Mouse (Mus musculus) ovary, adult 18-20 months (tissue): ENCODE measurements around the gene Nrtn.

Source experiments
- DNase-seq: peaks from one replicate; pipeline ENCODE4 v3.0.0; 2022; ENCODE audit warnings: low spot score, mixed read lengths

The Nrtn gene

DNA sequence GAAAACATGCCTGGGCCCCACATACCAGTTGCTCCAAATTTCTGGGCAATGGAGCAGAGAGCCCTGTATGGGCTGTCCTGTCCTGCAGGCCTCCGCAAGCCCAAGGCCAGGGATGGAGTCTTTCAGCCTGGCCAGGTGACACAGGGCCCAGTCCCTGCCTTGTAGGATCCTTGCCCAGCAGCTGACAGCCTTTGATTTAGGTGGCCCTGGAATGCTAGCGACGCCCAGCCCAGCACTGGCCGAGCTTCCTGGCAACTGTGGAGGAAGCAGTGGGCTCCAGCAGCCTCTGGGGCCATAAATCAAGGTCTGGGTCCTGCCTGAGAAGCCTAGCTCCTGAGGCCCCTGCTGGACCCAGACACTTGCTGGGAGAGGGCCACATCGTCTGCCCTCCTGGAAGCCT lies 34.9 kb downstream of the Nrtn start:
- no peak for DNase-seq

DNA sequence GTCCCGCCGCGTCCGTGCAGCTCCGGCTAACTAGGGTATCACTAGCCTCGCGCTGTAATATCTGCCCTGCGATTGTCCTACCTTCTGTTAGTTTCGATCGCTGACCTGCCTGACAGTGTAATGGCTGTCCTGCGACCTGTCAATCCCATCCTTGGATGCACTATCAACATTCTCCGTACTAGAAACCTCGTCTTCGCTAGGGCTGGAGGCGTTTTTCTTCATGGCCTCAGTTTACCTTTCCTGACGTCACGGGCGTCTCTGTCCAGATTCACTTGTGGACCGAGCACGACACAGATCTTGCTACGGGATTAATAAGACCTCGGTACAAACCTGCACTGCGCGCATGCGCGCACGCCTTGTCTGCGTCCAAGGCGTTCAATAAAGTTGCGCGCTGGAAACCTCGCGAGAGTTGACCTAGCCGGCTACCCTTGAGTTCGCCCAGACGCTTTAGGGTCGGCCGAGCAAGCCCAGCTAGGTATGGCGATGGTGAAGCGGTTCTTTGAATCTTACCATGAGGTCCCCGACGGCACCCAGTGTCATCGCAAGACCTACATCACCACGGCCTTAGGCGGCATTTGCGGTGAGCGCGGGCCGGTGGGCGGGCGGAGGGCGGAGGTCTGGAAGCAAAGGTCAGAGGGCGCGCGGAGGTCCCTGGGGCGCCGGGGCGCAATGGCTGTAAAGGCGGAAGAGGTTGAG lies 39.8 kb downstream of the Nrtn start, which contains the start of the genes Ndufa11 and Vmac:
TSS of gene Ndufa11 (plus strand) at position 405 of the 696 bp plus-strand sequence.
TSS of gene Vmac (minus strand) at position 660 of the 696 bp plus-strand sequence.
- peak; percentile 89 for DNase-seq

DNA sequence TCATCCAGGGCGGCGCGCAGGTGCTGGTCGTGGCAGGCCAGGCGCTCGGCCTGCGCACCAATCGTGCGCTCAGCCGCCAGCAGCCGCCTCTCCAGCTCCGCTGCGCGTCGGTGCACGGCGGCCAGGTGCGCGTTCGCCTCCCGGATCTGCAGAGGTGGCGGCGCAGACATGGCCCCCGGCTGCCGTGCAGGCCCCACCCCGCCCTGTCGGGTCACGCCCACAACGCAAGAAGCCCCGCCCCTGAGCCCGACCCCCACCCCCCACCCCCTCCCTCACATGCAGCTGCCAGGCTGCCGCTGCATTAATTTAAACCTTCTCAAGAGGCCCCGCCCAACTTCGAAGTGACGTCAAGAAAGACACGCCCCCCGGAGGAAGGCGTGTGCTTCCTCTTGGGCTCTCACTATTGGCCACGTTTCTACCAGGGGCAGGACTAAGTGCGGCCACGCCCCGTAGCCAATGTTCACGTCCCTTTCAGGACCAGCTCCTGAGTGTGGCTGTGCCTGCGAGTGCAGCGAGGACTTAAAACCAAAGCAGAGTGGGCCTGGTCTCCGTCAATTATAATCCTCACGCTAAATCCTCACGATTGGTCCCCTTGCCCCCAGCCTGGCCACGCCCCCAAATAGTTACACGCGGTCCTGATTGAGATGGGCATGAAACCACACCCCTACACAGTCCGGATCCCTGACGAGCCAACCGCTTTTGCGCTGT lies 40.5 kb downstream of the Nrtn start:
- DNase-seq = peak; percentile 96

DNA sequence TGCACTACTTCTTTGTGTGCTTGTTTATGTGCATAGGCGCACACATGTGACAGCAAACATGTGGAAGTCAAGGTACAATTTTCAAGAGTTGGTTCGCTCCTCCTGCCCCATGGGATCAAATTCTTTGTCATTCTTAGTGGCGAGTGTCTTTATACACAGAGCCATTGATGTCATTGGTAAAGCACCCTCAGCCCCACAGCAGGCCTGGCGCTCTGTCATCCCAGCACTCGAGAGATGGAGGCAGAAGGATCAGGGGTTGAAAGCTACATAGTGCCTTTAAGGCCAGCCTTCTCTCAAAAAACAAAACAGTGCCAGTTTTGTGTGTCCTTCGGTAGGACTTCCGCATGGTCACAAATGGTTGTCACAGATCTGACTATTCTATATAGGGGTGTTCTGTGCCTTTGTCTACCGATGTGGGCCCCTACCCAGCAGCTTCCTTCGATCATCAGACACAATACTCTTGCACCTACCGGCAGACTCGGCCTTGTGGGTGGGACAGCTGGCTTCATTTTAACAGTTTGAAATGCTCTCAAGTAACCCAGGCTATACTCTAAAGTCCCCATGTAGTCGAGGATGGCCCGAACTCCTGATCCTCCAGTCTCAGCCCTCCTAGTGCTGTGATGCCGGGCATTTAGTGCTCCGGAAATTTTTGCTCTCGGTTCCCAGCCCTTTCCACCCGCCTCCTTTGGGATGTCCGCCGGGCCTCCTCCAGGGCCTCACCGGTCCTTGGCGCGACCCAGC lies 41.2 kb downstream of the Nrtn start:
- no peak for DNase-seq

DNA sequence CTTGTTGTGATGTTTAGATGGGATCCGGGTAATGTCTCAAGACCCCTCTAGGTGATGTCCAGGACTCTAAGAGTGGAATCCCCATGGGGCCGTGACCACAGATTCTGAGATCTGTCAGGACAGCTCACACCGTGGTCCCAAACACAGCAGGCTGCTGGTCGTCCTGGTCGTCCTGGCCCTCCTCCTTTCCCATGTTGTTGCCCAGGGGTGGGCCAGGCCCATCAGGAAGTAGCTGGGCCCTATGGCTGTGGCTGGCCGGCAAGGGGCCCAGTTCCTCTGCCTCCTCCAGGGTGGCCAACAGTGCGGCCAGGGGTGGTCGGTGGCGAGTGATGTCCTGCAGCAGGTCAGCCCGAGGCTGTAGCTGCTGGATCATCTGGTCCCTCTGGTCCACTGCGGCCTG lies 42.0 kb downstream of the Nrtn start:
- no peak for DNase-seq

DNA sequence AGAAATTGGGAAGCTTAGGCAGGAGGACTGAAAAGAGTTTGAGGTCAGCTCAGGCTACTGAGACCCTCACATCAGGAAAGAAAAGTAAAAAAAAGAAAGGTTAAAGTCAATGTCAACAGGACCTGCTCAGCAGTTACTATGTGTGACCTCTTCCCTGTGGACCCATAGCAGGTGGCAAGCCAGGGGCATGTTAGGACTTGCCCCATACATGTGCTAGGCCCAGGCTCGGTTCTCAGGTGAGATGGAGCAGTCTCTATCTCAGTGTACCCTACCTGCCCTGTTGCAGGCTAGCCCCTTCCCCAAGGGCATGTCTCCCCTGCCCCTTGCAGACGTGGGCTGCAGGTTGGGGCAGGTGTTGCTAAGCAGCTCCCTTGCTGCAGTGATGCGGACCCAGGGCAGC lies 47.6 kb downstream of the Nrtn start:
- DNase-seq = no peak

DNA sequence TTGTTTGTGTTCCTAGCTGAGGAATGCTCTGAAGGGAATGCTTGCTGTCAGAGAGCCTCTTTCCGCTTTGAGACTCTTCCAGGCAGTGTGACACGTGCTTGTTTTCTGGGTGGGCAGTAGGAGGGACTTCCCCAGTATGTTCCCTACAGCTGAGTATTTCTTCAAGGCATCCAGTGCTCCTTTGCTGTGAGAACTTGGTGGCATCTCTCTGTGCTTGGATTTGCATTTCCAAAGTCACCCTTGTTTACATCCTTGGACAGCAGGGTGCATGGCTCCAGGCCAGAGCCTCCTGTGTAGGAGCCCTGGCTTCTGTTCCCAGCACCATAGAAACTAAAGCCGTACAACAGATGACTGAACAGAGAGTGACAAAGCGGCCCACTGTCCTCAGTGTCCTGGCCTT lies 48.6 kb downstream of the Nrtn start:
- peak; percentile 16 for DNase-seq

DNA sequence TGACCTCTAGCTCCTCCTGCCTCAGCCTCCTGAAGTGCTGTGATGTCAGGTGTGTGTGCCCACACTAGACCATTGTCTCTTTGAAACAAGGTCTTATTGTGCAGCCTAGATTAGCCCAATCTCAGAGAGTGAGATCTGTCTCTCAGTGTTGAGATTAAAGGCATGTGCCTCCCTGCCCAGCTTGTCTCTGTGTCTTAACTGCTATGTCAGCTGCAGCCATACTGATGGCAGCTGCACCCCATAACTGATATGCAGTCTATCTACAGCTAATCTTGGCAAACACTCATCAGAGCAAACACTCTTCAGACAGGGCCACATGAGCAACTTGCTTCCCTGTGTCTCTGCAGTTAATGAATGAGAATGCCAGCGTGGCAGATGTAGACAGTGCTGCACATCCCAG lies 50.8 kb downstream of the Nrtn start:
- DNase-seq = no peak

DNA sequence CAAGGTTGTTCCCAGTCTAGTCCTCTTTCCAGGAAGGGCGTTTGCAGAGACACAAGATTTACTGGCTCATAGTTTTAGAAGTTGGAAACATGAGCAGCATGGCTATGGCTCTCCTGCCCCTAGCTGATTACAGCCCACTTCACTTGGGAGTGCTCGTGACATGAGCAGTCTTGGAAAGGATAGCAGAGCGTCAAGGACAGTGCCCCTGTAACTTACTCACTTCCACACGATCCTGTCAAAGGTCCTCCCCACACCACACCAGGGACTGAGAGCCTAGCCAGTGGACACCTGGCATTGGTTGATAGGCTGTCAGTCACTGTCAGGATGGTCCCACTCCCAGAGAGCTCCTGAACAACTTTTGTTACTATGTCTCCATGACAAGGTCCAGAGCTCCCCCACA lies 54.3 kb downstream of the Nrtn start:
- no peak for DNase-seq
